Mouse (Mus musculus) lung, postnatal 36 days (tissue): ENCODE measurements around the gene Cryba4.
A peak's percentile ranks its signal among the peaks of the same experiment; 100 is the strongest.

Experiments used
- DNase-seq: peaks from one replicate; pipeline ENCODE4 v3.0.0; 2022; ENCODE audit warnings: mixed read lengths

Gene Cryba4

DNA sequence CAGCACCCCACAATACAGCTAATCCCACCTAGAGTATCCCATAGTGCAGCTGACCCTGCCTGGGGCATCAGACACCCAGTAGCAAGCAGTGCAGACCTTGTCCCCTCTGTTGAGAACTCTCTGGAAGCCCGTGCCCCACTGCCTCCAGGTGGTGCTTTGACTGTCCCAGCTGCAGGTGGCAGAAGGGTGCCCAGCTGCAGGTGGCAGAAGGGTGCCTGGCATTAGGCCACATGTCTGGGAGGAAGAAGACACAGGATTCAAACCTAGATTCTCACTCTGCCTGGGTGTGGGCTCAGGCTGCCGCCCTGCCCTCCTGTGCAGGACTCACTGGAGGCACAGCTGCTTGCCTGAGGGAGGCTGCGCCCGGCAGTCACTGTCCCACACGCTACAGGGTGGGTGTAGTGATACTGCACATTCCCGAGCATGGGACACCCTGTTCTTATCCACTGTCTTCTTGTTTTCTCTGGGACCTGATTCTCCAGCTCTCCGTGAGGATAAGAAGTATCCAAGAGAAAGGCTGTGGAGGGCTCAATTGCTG is 33.3 kb upstream of the Cryba4 start:
- no peak for DNase-seq

DNA sequence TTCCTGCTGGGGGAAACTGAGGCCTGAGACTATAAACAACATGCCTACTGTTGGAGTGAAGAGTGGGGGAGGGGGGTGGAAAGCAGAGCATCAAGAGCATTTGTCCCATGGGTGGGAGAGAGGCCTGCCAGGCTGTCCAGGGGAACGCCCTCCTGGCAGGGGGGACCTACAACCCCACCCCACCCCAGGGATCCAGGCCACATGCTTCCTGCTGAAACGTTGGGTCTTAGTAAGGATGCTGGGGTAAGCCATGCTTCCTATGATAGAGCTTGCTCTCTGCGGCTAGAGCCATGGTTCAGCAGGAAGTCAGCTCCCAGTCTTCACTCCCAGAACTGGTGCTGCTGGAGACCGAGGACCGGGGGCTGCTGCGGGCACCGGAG is 31.9 kb upstream of the Cryba4 start:
- no peak for DNase-seq

DNA sequence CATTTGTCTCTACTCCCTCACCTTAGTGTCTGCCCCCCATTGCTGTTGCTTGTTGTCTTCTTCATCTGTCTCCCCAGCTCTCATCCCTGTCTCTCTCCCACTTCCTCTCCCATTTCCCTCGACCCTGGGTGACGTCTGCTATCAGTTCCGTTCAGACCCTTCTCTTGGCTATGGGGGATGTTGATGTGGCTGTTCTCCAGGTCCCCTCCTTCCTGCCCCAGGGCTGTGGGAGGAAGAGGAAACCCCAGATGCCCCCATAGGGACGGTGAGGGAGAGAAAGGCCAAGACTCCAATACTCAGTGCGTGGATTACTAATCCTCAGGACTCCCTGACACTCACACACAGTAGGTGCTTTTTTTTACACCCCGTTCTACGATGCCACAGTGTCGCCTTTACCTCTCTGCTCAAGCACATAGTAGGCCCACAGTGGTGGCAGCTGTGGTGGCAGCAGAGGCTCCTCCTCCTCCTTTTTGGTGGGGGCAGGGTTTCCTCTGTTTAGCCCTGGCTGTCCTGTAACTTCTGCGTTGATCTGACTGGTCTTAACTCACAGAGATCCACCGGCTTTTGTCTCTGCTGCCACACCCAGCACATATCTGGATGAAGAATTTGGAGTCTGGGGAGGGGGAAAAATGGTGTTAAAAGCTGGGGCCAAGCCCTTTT is 31.4 kb upstream of the Cryba4 start:
- peak; percentile 76 for DNase-seq

DNA sequence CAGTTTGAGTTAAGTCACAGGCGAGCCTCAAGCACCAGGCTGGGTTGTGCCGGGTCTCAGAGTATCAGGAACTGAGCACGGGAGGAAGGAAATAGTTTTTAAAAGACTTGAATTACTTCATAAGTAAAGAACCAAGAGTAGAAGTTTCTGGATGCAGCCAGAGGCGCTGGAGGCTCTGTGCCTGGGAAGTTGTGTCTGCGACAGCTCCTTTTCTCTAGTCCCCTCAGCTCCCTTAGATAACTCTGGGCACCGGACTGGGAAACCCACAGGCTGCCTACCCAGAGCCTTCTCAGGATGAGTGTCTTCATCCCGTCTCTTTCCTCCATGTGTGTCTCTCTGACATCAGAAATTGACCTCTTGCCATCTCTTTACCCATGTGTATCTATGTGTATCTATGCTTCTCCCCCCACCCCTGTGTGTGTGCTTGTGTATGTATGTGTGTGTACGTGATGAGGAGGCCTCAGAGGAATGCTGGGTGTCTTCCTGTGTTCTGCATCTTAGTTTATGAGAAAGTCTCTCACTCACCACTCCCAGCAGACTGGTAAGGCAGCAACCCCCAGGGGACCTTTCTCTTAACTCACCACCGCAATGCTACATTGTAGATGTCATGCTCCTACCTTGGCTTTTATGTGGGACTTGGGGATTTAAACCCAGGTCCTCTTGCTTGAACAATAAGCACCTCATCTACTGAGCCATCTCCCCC is 30.6 kb upstream of the Cryba4 start:
- no peak for DNase-seq

DNA sequence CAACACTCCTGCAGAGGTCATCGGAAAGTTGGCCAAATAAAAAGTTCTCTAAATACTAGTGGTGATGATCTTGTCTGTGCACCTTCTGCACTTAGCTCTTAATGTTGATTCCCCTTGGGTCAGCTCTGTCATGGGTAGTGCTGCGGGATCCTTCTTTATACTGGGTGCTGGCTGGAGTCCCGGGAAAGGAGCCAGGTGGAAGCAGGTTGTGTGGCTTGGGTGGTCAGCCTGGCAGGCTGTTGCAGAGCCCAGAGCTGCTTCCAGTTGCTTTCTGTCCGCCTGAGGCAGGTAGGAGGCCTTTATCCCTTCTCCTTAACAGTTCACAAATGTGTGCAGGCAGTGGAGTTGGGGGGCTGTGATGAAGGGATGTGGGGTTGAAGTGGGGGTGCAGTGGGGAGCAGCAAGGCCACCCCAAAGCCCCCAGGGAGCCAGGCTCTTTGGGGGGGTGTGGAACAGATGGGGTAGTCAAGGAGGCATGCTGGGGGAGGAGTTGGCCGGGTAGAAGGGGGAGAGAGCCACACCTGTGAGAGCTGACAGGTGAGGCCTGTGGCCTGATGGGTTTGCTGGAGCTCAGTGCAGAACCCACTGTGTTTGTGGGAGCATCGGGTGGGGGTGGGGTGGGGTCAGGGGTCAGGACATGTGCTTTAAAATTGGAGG is 29.9 kb upstream of the Cryba4 start:
- DNase-seq = no peak

DNA sequence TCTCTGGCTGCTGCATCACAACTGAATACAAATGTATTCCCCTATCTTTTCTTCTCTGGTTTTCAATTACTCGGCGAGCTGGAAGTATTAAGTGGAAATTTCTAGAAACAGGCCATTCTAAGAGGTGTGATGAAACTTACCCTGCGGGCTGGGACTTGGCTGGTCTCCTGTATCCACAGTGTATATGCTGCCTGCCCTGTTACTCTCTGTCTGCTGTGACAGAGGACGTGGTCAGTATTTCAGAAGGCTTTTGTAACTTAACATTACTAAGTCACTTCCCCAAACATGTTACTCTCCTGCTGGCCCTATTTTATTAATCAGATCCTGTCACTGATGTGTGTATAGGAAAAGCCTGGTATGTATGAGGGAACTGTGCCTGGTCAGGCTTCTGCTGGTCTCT is 29.4 kb upstream of the Cryba4 start:
- peak; percentile 65 for DNase-seq

DNA sequence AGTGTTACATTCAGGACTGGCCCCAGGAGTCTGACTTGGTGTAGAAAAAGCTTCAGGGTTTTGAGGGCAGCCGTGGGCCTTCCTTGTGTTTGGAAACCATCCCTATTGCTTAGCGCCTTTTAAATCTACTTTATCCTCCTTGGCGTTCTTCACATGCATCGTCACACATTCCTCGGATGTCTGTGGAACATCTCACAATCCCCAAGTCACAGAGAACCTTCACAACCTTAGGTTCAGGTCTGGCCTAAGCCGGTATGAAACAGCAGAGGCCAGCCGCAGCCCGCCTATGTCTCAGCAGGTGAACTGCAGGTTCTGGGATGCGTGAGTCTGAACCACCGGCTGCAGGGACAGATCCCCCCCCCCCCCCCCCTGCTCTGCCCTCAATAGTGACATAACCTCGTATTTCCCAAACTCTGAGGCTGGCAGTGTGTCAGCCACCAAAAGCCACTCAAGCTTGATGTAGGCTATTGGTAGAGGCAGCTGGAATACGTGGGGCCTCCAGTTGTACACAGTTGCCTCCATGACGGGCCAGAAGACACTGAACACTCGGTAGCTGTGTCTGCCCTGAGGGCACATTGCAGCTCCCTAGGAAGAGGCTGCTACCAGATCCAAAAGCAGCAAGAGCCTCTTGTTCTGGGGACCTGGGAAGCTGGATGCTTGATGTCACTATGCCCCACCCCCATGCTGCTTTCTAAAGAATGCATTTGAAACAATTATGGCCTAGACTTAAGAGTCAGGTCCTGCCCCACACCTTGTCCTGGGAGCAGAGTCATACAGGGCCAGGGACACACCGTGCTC is 28.7 kb upstream of the Cryba4 start:
- no peak for DNase-seq

DNA sequence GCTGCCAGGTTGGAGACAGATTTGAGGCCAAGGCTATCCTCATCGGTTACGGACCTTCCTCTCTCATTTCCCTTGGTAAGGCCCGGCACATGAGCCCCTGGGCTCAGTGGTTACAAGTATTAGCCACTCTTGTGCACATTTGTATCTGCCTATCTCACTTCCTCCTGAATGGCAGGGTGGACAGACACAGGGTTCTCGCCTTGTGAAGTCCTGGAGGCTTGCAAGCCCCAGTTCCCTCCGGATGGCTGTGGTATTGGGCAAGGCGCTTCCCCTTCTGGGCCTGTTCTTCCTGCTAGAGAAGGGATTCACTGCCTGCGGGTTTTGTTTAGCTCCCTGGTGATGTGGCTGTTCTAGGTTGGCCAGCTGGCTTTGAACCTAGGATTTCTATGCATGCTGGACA is 27.8 kb upstream of the Cryba4 start:
- DNase-seq = peak; percentile 67

DNA sequence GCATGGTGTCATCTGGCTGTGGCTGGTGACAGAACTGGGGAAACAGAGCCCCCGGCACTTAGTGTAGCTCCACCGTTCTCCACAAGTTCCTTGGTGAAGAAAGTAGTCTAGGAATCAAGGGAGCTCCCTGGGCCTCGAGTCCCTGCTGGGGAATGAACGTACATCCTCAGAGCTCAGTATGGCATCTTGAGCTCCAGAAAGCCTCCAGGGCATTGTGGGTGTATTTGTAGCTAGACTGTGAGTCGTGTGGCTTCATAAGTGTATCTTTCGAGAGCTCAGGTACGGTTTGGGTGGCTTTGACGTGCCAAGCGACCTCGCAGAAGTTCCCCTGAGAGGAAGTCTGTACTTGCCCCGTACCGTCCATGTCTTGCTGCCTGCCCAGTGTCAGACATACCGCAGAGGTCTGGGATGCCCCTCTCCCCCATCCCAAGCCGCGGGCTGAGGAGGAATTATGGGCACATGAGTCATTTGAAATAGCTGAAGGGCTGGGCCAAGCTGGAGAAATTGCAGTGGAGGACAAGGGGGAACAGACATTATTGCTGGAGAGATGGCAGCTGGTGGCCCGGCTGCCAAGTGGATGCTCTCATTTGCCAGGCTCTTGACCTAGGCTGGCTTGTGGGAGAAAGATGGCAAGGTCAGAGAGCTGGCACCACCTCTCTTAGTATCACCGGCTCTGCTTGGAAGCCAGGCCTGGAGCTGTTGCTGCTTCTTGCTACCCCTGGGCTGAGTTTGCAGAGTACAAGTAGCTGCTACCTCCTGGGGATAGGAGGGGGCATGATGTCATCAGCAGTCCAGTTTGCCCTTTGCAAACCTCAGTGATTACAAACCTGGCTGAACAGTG is 27.1 kb upstream of the Cryba4 start:
- no peak for DNase-seq

DNA sequence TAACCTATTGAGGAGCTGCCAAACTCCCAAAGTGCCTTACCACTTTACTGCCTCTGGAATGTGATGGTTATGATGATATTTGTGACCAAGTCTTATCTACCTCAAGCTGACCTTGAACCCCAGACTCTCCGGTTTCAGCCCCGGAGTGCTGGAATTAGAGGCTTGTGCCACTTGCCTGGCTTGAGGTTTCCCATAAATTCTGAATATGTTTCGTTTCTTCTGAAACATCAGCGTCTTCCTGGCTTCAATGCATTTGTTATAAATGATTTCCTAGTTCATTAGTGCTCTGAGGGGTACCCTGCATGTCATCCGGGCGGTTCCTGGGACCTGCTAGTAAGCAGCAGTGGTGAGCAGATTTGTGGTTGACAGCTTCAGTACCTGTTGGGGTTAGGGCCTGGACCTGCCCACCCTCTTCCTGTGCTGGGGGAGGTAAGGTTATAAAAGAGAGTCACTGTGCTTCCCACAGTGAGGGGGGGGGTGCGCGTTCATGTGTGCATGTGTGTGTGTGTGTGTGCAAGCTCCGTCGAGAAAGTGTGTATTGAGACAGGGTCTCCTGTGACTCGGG is 25.7 kb upstream of the Cryba4 start:
- no peak for DNase-seq

DNA sequence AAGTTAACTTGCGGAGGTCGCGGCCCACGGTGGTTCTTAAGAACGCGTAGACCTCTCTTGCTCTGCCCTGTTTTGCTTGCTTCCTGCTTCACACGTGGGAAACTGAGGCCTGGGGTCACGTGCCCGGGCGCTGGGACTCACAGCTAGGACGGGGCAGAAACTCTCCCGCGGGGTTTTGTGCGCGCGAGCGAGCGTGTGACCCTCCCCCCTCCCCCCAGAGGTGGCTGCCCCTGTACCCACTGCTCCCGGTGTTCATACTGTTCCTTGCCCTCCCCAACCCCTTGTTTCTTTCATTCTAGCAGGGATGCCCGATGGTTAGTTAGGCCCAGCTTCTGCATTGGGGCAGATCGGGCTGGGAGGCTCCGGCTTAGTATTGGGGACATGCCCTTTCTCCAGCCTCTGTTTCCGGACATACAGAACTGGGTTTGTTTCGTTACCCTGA is 24.6 kb upstream of the Cryba4 start:
- no peak for DNase-seq

DNA sequence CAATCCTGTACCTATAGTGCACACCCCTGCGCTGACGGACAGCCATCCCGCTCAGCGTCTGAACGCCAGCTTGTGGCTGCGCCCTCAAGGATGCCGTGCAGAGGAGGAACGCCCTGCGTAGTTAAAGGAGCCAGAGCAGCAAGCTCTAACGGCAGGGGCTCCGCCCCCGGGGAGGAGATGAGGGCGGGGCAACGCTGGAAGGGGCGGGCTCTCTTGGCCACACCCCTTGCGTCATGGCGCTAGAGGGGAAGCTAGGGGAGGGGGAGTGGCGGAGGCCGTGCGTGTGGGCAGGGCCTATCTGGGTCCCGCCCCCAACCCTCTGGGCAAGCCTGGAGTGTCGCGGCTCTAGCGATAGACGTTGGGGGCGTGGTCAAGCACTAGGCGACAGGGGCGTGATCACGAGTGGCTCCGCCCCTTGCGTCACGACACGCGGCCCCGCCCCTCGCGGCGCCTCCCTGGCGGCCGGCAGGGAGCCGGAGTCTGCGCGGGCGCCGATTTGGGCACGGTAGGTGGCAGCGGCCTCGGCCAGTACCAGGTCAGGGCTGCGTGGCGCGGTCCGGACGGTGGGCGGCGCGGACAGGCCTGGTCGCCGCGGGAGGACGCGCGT is 24.1 kb upstream of the Cryba4 start, which contains the start of gene Tpst2:
Tpst2 (plus strand) TSS at position 425 of the 607 bp plus-strand sequence.
- peak; percentile 100 for DNase-seq

DNA sequence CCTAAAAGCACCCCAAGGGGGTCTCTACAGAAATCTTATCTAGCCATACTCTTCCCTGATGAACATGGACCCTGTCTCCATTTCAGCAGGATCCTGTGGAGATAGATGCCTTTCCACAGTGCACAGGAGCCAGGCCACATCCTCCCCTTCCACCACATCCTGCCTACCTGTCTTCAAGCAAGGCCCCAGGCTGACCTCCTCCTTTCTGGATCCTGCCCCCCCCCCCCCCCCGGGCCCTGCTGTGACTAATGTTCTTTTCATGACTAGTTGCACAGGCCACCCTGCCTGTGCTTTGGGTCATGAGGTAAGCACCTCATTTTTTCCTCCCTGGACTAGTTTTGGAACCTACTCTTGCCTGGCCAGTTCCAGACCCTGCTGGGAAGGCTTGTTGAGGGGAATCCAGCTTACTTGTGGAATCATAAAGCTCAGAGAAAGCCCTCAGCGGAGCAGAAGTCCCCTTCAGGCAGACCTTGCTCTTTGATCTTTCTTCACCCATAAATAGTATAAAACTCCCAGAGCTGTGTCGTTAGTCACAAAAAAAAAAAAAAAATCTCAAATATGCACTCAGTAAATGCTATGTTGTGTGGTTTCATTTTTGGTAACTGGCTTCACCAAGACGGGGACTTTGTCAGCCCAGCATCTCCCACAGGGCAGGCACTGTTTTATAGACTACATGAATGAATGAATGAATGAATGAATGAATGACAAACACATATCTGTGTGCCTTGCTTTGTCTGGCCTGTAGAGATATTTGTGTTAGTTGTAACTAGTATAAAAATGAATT is 22.9 kb upstream of the Cryba4 start:
- DNase-seq = no peak

DNA sequence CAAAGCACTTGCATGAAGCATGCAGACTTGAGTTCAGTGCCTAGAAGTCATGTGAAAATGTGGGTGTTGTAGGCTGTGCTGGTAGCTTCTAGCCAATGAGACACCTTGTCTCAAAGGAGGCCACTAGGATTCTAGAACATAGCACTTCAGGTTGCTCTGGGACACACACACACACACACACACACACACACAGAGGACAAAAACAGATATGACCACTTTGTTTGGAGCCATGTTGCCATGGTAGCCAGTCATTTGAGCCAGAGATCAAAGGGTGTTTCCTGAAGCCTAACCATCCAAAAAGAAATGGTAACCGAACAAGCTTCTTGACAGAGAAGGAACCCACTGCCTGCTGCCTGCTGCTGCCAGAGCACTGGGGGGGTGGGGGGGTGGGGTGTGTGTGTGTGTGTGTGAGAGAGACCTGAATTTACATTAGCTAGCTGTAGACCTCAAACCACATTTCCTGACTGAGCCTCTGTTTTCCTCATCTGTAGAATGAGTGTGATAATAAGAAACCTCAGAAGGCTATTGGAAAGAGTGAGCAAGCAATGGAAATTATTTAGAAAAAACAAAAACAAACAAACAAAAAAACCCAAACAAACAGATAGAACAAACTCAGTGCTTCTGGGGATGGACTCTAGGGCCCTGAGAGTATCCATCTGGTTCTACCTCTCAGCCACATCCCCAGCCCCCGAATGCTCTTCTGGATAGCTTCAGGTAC is 21.6 kb upstream of the Cryba4 start:
- peak; percentile 58 for DNase-seq

DNA sequence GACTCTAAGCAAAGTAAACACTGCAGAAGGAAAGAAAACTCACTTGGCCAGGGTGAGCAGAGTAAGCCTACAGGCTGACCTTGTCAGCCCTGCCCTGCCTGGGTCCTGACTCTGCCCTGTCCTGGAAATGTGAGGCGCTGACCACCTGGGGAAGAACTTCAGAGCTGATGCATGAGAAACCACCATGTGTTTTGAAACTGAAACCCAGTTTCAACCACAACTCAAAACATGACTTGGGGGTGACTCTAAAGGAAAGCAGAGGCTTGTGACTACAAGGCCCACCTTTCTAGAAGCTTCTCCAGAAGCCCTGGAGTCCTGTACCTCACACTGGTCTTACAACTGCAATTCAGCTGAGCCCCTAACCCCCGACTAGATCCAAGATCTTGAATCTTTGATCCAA is 20.6 kb upstream of the Cryba4 start:
- DNase-seq = no peak

DNA sequence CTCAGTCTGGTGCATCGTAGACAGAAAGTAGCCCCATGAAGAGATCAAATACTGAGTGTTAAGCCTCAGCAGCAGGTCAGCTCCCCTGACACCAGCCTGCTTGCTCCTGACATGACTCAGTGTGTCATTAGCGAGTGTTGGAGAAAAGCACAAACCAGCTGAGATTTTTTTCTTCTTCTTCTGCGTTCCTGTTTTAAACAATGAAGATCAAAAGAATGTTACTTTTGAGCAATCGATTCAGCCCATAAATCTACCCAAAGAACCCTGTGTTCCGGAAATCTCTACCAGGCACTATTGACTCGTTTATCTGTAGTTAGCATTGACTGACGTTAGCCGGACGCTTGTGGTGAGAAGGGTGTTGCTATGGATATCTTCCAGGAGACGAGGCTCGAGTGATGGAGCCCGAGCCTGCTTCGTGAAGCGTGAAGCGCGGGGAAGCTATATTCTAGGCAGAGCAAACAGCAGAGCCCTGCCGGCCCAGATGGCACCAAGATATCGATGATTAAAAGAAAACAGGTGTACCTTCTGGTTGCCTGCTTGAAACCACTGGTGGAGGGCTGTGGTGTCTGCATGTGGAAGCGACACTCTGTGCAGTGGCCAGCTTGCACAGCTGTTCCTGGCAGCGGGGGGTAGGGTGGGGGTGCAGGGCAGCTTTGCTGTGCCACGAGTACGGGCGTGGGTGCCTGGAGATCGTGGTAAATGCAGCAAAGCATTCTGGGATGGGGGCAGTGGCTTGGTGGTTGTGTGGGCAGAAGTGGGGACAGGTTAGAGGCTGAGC is 18.6 kb upstream of the Cryba4 start:
- no peak for DNase-seq

DNA sequence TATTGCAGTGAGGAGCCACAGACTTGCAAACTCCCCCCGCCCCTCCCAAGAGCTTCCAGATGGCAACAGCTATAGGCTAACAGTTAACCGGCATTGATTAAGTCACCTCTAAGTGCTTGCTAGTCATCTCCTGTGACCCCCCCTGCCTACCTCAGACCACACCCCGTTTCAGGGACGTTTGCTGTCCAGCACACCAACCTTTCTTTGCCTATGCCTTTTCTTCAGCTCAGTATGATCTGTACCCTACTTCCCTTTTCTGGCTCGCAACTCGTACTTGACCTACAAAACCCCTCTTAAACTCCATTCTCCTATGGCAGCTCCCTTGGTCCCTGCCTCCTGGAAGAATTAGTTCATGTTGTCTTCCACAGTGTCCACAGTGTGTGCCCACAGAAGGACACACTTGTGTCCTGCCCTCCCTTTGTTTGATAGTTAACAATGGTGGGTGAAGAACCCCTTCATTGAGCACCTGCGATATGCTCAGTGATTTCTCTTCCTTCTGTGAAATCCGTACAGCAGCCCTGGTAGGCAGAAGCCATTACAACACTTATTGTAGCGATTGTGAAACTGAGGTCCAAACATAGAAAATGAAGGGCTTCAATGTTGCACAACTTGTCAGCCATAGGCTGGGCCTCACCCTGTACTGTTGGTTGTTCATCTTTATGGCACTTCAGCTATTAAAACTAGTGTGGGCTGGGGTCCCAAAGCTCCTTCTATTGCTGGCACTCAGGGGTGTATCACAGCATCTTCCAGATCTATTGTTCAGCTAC is 13.9 kb upstream of the Cryba4 start:
- peak; percentile 73 for DNase-seq

DNA sequence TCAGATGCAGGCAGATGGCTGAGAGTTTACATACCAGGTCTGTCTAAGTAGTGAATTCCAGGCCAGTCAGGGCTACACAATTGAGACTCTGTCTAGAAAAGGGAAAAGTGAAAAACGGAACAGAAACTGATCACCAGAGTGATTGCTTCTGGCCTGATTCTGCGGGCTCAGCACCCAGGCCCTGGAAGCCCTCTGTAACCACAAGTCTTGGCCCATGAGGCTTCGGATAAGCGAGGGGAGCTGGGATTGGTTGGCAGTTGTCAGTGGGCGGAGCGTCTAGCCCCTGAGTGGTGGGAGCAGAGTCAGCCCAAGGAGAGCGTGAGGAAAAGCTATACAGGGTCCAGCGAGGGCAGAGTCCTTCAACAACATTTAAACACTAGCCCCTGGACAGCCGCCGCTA is 13.2 kb upstream of the Cryba4 start:
- peak; percentile 67 for DNase-seq
